Comparison of ENCODE assay signal across 9 mouse cellular contexts in genomic region chr8:127268239-127269024, GRCm38 (mm10).
DNase-seq lines count a peak whose midpoint lies in the region; ATAC-seq lines count a peak whose summit lies in the region.
"Had no signal": no experiment of that assay in that cellular context is flagged by ENCODE, and none has a peak within 500 bp of the region (broad histone marks: within the 10 kb centered on the region; RNA-seq: fewer than 3 reads in every experiment).

No protein-coding gene starts in this region.

- H3K36me3 ChIP-seq in neural tube, embryonic 15.5 days = no peaks in the 10 kb centered on the region

- ATAC-seq in neural tube, embryonic 15.5 days (ENCODE audit: low FRiP score) = peak; percentile 74
- ATAC-seq in cerebellum, adult (ENCODE audit: insufficient number of reproducible peaks, low FRiP score, low TSS enrichment) = no peak

- peaks cover 24% of the 10 kb centered on the region for H3K4me1 ChIP-seq in neural tube, embryonic 15.5 days
- H3K4me1 ChIP-seq: megakaryocyte, embryonic 14.5 days had no signal

- peak; percentile 24 for DNase-seq in left cerebral cortex, adult 11 months (ENCODE audit: low spot score)
- DNase-seq in left cerebral cortex, postnatal 36 days (ENCODE audit: low spot score in 2 of 2) = no peak
- DNase-seq in embryo, embryonic 10.5 days (ENCODE audit: low spot score) = peak; percentile 76
- peak; percentile 33 to 62 for DNase-seq in kidney, postnatal 25 days
- DNase-seq in urinary bladder, postnatal 25 days (ENCODE audit: low spot score) = no peak
- no peak for DNase-seq in heart, postnatal 4 days

- no peaks in the 10 kb centered on the region for H3K9me3 ChIP-seq in neural tube, embryonic 15.5 days (replicated peaks)
- H3K9me3 ChIP-seq: megakaryocyte, embryonic 14.5 days had no signal

- 26% methylated on average over 12 of the region's 12 CpGs for WGBS in neural tube, embryonic 15.5 days

- 0 out of 2 replicates have a peak overlapping the region, but pooled peaks have one; percentile 18 for H3K27ac ChIP-seq in neural tube, embryonic 15.5 days (replicated peaks)

- intact Hi-C loops in left cerebral cortex, postnatal 36 days (cut with DNase I) = loop anchor here (5.0 kb wide), 1 partner anchor 76 kb away; no protein-coding TSS in a partner anchor

- no peak overlapping the region for H3K4me2 ChIP-seq in neural tube, embryonic 15.5 days

- H3K9ac ChIP-seq in neural tube, embryonic 15.5 days (replicated peaks) = no peak overlapping the region

- H3K4me3 ChIP-seq in neural tube, embryonic 15.5 days (replicated peaks) = no peak overlapping the region
- H3K4me3 ChIP-seq: megakaryocyte, embryonic 14.5 days had no signal

- H3K27me3 ChIP-seq in neural tube, embryonic 15.5 days (replicated peaks) = no peaks in the 10 kb centered on the region
- H3K27me3 ChIP-seq: megakaryocyte, embryonic 14.5 days had no signal

Comparison
In these comparisons a context has a peak if more than half of its experiments do, and no peak if none do; other contexts are left out.
1. DNase-seq: peak in left cerebral cortex, adult 11 months (single experiment), embryo, embryonic 10.5 days (single experiment) and kidney, postnatal 25 days (2 of 2); none in left cerebral cortex, postnatal 36 days (0 of 2), urinary bladder, postnatal 25 days (single experiment) and heart, postnatal 4 days (single experiment).